Mouse (Mus musculus) MEL (cell line): ENCODE results near the gene Prox1. TPM values are rescaled to one million over a fixed set of nuclear protein-coding genes. Genes with fewer than 3 reads are reported as not detected.
A peak's percentile ranks its signal among the peaks of the same experiment; 100 is the strongest.

ENCODE experiments used
- DNase-seq: peaks from one replicate; pipeline ENCODE4 v3.0.0; 2011; ENCODE audit warnings: low read depth, low spot score
- H3K27ac ChIP-seq: 2 replicates; pipeline ENCODE4 v1.5.1; 2012; ENCODE audit warnings: low read depth, mild to moderate bottlenecking, control low read depth, low read length, moderate library complexity; ENCODE audit not compliant: control insufficient read depth
- H3K27me3 ChIP-seq, 2 experiments: fragments of 150-350 bp in 1 of 2; sonication (generic) in 1 of 2; 2 replicates each; pipeline ENCODE4 v1.6.1; 2012; ENCODE audit warnings: low read length in 2 of 2, mild to moderate bottlenecking in 2 of 2, improper control_type of control experiment in 1 of 2, moderate library complexity in 1 of 2; ENCODE audit not compliant: insufficient read depth in 2 of 2, control insufficient read depth in 1 of 2
- H3K36me3 ChIP-seq, 2 experiments: 2 replicates each; pipeline ENCODE4 v1.6.1; 2012 to 2014; ENCODE audit warnings: low read length in 2 of 2, improper control_type of control experiment in 1 of 2, inconsistent platforms in 1 of 2, mild to moderate bottlenecking in 1 of 2; ENCODE audit not compliant: insufficient read depth in 2 of 2, control insufficient read depth in 1 of 2
- H3K4me1 ChIP-seq, 2 experiments: fragments of 150-350 bp in 1 of 2; sonication (generic) in 1 of 2; 2 replicates each; pipeline ENCODE4 v1.6.1; 2012; ENCODE audit warnings: low read length in 2 of 2, improper control_type of control experiment in 1 of 2, mild to moderate bottlenecking in 1 of 2; ENCODE audit not compliant: insufficient read depth in 2 of 2, control insufficient read depth in 1 of 2
- H3K4me3 ChIP-seq, 2 experiments: fragments of 150-350 bp in 1 of 2; sonication (generic) in 1 of 2; 2 replicates each; pipeline ENCODE4 v1.5.1; 2012; ENCODE audit warnings: low read depth in 2 of 2, low read length in 2 of 2, mild to moderate bottlenecking in 2 of 2, moderate library complexity in 2 of 2, control low read depth in 1 of 2, improper control_type of control experiment in 1 of 2; ENCODE audit not compliant: control insufficient read depth in 1 of 2, insufficient read depth in 1 of 2
- H3K79me2 ChIP-seq: 2 replicates; pipeline ENCODE4 v1.6.1; 2012; ENCODE audit warnings: mild to moderate bottlenecking, low read length, moderate library complexity; ENCODE audit not compliant: control insufficient read depth, poor library complexity, insufficient read depth
- H3K9ac ChIP-seq: 2 replicates; pipeline ENCODE4 v1.6.1; 2012; ENCODE audit warnings: low read depth, mild to moderate bottlenecking, control low read depth, low read length, moderate library complexity; ENCODE audit not compliant: control insufficient read depth, poor library complexity, severe bottlenecking
- H3K9me3 ChIP-seq: fragments of 150-350 bp; sonication (generic); replicated peaks from 2 replicates; pipeline ENCODE4 v1.6.1; 2012; ENCODE audit warnings: mild to moderate bottlenecking, low read length, improper control_type of control experiment, moderate library complexity; ENCODE audit not compliant: insufficient read depth
- BHLHE40 ChIP-seq: IDR thresholded peaks from 2 replicates; pipeline ENCODE4 v1.6.1; 2012; ENCODE audit warnings: low read depth, mild to moderate bottlenecking, inconsistent platforms, low read length, improper control_type of control experiment, borderline replicate concordance
- CHD1 ChIP-seq: IDR thresholded peaks from 2 replicates; pipeline ENCODE4 v1.6.1; 2012; ENCODE audit warnings: low read depth, mild to moderate bottlenecking, inconsistent platforms, low read length, improper control_type of control experiment
- CHD2 ChIP-seq: IDR thresholded peaks from 2 replicates; pipeline ENCODE4 v1.6.1; 2011; ENCODE audit warnings: low read length, improper control_type of control experiment
- CTCF ChIP-seq, 3 experiments: IDR thresholded peaks in 2 of 3; conservative IDR thresholded peaks in 1 of 3; 2 replicates each; pipeline ENCODE4 v1.5.1; 2011 to 2012; ENCODE audit warnings: low read length in 3 of 3, low read depth in 2 of 3, mild to moderate bottlenecking in 2 of 3, improper control_type of control experiment in 1 of 3, inconsistent platforms in 1 of 3, mixed read lengths in 1 of 3, moderate library complexity in 1 of 3; ENCODE audit not compliant: control insufficient read depth in 1 of 3, insufficient read depth in 1 of 3, poor library complexity in 1 of 3, severe bottlenecking in 1 of 3
- E2F4 ChIP-seq: IDR thresholded peaks from 2 replicates; pipeline ENCODE4 v1.6.1; 2011; ENCODE audit warnings: low read depth, low read length, improper control_type of control experiment, borderline replicate concordance
- ELF1 ChIP-seq: IDR thresholded peaks from 2 replicates; pipeline ENCODE4 v1.6.1; 2014; ENCODE audit warnings: low read depth, mild to moderate bottlenecking, inconsistent platforms, low read length, improper control_type of control experiment, moderate library complexity
- ETS1 ChIP-seq: IDR thresholded peaks from 2 replicates; pipeline ENCODE4 v1.6.1; 2012; ENCODE audit warnings: low read depth, mild to moderate bottlenecking, inconsistent platforms, low read length, improper control_type of control experiment, moderate library complexity
- HCFC1 ChIP-seq: IDR thresholded peaks from 2 replicates; pipeline ENCODE4 v1.6.1; 2012; ENCODE audit warnings: low read depth, mild to moderate bottlenecking, inconsistent platforms, low read length, improper control_type of control experiment, moderate library complexity
- MAFK ChIP-seq: IDR thresholded peaks from 2 replicates; pipeline ENCODE4 v1.6.1; 2011; ENCODE audit warnings: low read depth, mild to moderate bottlenecking, low read length, improper control_type of control experiment, borderline replicate concordance
- MXI1 ChIP-seq: IDR thresholded peaks from 2 replicates; pipeline ENCODE4 v1.6.1; 2011; ENCODE audit warnings: mild to moderate bottlenecking, low read depth, low read length, improper control_type of control experiment
- MYB ChIP-seq: IDR thresholded peaks from 2 replicates; pipeline ENCODE4 v1.6.1; 2011; ENCODE audit warnings: mild to moderate bottlenecking, low read depth, low read length, improper control_type of control experiment
- NRF1 ChIP-seq: IDR thresholded peaks from 2 replicates; pipeline ENCODE4 v1.6.1; 2014; ENCODE audit warnings: low read depth, mild to moderate bottlenecking, inconsistent platforms, low read length, improper control_type of control experiment, moderate library complexity; ENCODE audit not compliant: poor library complexity, insufficient read depth, severe bottlenecking
- POLR2A ChIP-seq, 2 experiments: IDR thresholded peaks; 2 replicates each; pipeline ENCODE4 v1.6.1; 2011 to 2012; ENCODE audit warnings: low read length in 2 of 2, mild to moderate bottlenecking in 2 of 2, control low read depth in 1 of 2, improper control_type of control experiment in 1 of 2, low read depth in 1 of 2, moderate library complexity in 1 of 2; ENCODE audit not compliant: control insufficient read depth in 1 of 2, insufficient read depth in 1 of 2, poor library complexity in 1 of 2
- RAD21 ChIP-seq: IDR thresholded peaks from 2 replicates; pipeline ENCODE4 v1.6.1; 2011; ENCODE audit warnings: mild to moderate bottlenecking, low read depth, low read length, improper control_type of control experiment
- RCOR1 ChIP-seq: IDR thresholded peaks from 2 replicates; pipeline ENCODE4 v1.6.1; 2012; ENCODE audit warnings: low read depth, mild to moderate bottlenecking, inconsistent platforms, low read length, improper control_type of control experiment
- SIN3A ChIP-seq: IDR thresholded peaks from 2 replicates; pipeline ENCODE4 v1.6.1; 2012; ENCODE audit warnings: low read length, improper control_type of control experiment, inconsistent platforms
- SMC3 ChIP-seq: IDR thresholded peaks from 2 replicates; pipeline ENCODE4 v1.6.1; 2011; ENCODE audit warnings: low read depth, low read length, improper control_type of control experiment
- TBP ChIP-seq: IDR thresholded peaks from 2 replicates; pipeline ENCODE4 v1.8.0; 2011; ENCODE audit warnings: low read depth, low read length, improper control_type of control experiment
- TCF12 ChIP-seq: IDR thresholded peaks from 2 replicates; pipeline ENCODE4 v1.6.1; 2014; ENCODE audit warnings: low read depth, mild to moderate bottlenecking, inconsistent platforms, low read length, improper control_type of control experiment, moderate library complexity
- UBTF ChIP-seq: IDR thresholded peaks from 2 replicates; pipeline ENCODE4 v1.6.1; 2012; ENCODE audit warnings: low read depth, mild to moderate bottlenecking, inconsistent platforms, low read length, improper control_type of control experiment, moderate library complexity, borderline replicate concordance; ENCODE audit not compliant: insufficient read depth
- ZC3H11A ChIP-seq: IDR thresholded peaks from 2 replicates; pipeline ENCODE4 v1.6.1; 2012; ENCODE audit warnings: low read depth, mild to moderate bottlenecking, inconsistent platforms, low read length, improper control_type of control experiment
- ZKSCAN1 ChIP-seq: IDR thresholded peaks from 2 replicates; pipeline ENCODE4 v1.6.1; 2012; ENCODE audit warnings: low read depth, mild to moderate bottlenecking, inconsistent platforms, low read length, improper control_type of control experiment, moderate library complexity
- ZNF384 ChIP-seq: IDR thresholded peaks from 2 replicates; pipeline ENCODE4 v1.6.1; 2012; ENCODE audit warnings: low read depth, mild to moderate bottlenecking, inconsistent platforms, low read length, improper control_type of control experiment
- polyA plus RNA-seq, 2 experiments: library from polyadenylated mRNA; stranded (reverse) in 1 of 2; unstranded in 1 of 2; fragments of >175 nt in 1 of 2; fragments of >200 nt in 1 of 2; gene quantifications; 2 replicates each; pipeline versions ENCODE4 v1.2.1 to v1.2.4; 2012; ENCODE audit warnings: low replicate concordance in 2 of 2, low read depth in 1 of 2; ENCODE audit not compliant: insufficient read length in 2 of 2, insufficient read depth in 1 of 2, missing spikeins in 1 of 2
- total RNA-seq: library from RNA; depleted of rRNA; stranded (reverse); fragments of 300-350 nt; gene quantifications from 2 replicates; pipeline ENCODE4 v1.2.3, GENCODE M21; 2012

The Prox1 gene
- total and polyA plus RNA-seq, 3 experiments: not detected

DNA sequence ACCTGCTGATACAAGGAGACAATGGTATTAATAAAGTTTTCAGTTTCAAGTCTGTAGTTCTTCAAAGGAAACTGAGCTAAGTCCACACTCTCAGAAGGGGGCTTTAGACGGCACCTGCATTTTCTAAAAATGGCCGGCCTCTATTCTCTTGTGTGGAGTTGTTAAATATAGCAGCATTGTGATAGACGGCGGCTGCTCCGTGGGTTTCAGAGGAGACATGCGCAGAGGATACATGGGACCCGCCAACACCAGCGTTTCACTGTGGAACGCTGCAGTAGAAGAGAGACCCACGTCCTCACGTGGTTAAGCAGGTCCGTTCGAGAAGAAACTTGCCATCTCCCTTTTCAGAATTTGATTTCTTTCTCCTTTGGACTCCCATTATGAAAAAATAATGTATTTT, 47.1 kb downstream of the Prox1 start:
- Histone ChIP-seq H3K27me3 (no peaks in the 10 kb centered on the region), H3K9me3 (no peaks in the 10 kb centered on the region), H3K79me2 (no peaks in the 10 kb centered on the region), H3K9ac (no peak overlapping the region), H3K27ac (no peak overlapping the region), H3K4me3 (no peak overlapping the region), H3K36me3 (no peaks in the 10 kb centered on the region), H3K4me1 (no peaks in the 10 kb centered on the region)
- no peak for DNase-seq
- TF ChIP-seq HCFC1 (no peak), CHD1 (no peak), E2F4 (no peak), TBP (no peak), ELF1 (no peak), CHD2 (no peak), ZNF384 (no peak), RAD21 (no peak), MAFK (no peak), ZC3H11A (no peak), CTCF (IDR thresholded peaks at IDR 0.05 in 2 of 3, conservative IDR thresholded peaks at IDR 0.05 in 1 of 3; ENCODE audit: control insufficient read depth in 1 of 3, insufficient read depth in 1 of 3, low read depth in 2 of 3, low read length in 3 of 3, poor library complexity in 1 of 3, severe bottlenecking in 1 of 3) (no peak)

DNA sequence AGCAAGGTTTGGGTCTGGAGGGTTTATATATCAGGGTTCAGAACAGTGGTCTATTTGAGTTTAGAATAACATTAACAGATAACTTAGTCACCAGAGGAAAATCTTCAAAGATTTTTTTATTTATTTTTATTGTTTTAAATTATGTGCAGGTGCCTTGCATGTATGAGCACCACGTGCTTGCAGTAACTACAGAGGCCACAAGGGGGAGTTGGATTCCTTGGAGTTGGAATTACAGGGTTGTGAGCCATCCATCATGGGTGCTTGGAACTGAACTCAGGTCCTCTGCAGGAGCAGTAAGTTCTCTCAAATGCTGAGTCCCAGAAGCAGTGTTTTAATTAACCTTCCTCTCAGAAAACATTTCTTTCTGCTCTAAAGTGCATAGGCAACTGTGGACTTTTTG, 54.5 kb downstream of the Prox1 start:
- Histone ChIP-seq H3K36me3 (no peaks in the 10 kb centered on the region), H3K9me3 (no peaks in the 10 kb centered on the region), H3K9ac (no peak overlapping the region), H3K4me3 (no peak overlapping the region), H3K27me3 (no peaks in the 10 kb centered on the region), H3K79me2 (no peaks in the 10 kb centered on the region), H3K27ac (no peak overlapping the region), H3K4me1 (no peaks in the 10 kb centered on the region)
- DNase-seq: peak; percentile 9
- TF ChIP-seq POLR2A (IDR thresholded peaks at IDR 0.05; ENCODE audit: control insufficient read depth in 1 of 2, insufficient read depth in 1 of 2, low read depth in 1 of 2, low read length in 2 of 2, poor library complexity in 1 of 2) (no peak), SMC3 (peak; percentile 11; the same call in 1 of the 2 replicates), RAD21 (peak; percentile 3), NRF1 (no peak), SIN3A (no peak), BHLHE40 (no peak), CTCF (IDR thresholded peaks at IDR 0.05 in 2 of 3, conservative IDR thresholded peaks at IDR 0.05 in 1 of 3; ENCODE audit: control insufficient read depth in 1 of 3, insufficient read depth in 1 of 3, low read depth in 2 of 3, low read length in 3 of 3, poor library complexity in 1 of 3, severe bottlenecking in 1 of 3) (peak; percentile 10 to 30 (median 20); a peak in 3 of 6 replicates)

DNA sequence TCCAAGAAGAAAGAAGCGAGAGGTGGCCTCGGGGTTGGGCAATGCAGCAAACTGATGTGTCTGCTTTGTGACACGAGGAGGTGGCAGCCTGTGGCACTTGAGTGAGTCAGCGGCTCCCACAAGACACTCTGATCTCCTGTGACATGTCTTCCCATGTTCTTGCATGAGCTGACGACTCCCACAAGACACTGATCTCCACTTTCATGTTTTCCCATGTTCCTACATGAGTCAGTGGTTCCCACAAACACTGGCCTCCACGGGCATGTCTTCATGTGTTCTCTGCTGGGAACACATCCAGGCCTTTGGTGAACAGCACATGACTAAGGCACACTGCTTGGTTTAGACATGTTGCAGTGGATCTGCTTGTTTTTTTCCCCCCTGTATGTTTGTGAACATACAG, 58.8 kb downstream of the Prox1 start:
- Histone ChIP-seq H3K4me3 (no peak overlapping the region), H3K27ac (no peak overlapping the region), H3K9me3 (no peaks in the 10 kb centered on the region), H3K27me3 (no peaks in the 10 kb centered on the region), H3K79me2 (no peaks in the 10 kb centered on the region), H3K4me1 (no peaks in the 10 kb centered on the region), H3K36me3 (no peaks in the 10 kb centered on the region), H3K9ac (no peak overlapping the region)
- no peak for DNase-seq
- TF ChIP-seq ZKSCAN1: no peak
- TF ChIP-seq ETS1: no peak
- no peak for TF ChIP-seq CHD2
- no peak for TF ChIP-seq TCF12
- TF ChIP-seq MXI1: no peak
- TF ChIP-seq BHLHE40: no peak
- TF ChIP-seq UBTF: no peak
- TF ChIP-seq RCOR1: no peak
- TF ChIP-seq ZC3H11A: no peak
- TF ChIP-seq MYB: no peak
